Mouse (Mus musculus) left cerebral cortex, postnatal 10 days (tissue): ENCODE measurements around the gene Txlna. TPM values are rescaled to one million over a fixed set of nuclear protein-coding genes. Genes with fewer than 3 reads are reported as not detected.
A peak's percentile ranks its signal among the peaks of the same experiment; 100 is the strongest.

Experiments used
- DNase-seq, 2 experiments: peaks; one replicate each; pipeline ENCODE4 v3.0.0; 2021 to 2022; ENCODE audit warnings: low spot score in 2 of 2, mixed read lengths in 1 of 2; ENCODE audit errors: extremely low spot score in 1 of 2
- intact Hi-C: fragments of 180-260 bp; cut with DNase I; formaldehyde crosslinking; loops from one replicate; pipeline ENCODE4 v1.15.1; 2025
- total RNA-seq, 2 experiments: library from RNA; stranded (reverse); gene quantifications; 2 replicates each; pipeline ENCODE4 v1.2.3; 2021

Txlna gene
- total RNA-seq = 10 to 100 TPM; 33.7 to 39.4 TPM

DNA sequence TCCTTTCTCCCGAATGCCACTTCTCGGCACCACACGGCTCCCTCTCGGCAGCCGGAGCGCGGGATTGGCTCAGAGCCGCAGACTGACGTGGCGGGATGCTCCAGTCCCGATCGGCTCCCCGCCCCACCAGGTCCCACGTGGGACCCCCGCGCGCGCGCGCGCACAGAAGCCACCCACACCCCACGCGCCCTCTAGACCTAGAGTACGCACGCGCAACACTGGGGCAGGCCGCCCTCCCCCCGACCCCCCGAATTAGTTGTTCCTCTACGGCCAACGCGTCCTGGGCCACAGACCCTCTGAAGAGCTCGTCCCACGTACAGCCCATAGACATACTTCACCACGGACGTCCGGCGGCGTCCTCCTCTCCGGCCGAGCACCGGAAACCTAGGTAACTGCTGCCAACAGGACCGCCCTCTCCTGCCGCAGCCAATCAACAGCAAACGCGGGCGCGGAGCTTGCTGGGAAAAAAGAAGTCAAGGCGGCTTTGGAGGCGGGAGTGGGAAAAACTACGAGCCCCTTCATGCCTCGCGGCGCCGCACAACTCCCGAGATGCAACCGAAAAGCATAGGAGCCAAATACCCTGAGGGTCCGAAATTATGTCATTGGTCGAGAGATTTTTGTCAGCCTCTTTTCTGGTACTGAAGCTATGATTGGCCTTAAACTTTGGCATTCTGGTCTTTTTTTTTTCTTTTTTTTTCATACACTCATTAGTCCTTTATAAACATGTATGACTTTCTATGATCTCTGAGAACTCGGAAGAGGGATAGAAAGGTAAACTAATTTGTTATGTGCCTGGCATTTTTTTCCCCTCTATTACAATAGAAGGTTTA is at the start of gene Txlna:
Gene Txlna (minus strand): TSS at position 428 of the 830 bp plus-strand sequence.
- intact Hi-C loops = no loop called here
- DNase-seq = peak; percentile 97 to 98

DNA sequence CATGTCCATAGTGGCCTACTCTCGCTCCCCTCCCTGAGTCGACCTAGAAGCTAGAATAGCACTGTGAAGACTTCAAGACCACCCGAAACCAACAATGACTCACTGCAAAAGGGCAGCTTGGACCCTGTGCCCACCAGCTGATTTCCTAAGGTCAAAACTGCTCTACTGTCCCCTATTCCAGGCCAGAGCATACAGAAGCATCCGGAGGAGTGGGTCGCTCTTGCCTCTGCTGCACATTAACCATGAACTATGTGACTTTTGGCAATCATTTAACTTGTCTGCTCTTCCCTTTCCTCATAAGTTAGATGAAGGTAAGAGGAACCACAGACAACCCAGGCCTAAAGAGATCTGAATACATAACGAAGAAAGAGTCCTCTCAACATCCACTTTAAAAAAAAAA is 43.7 kb upstream of the Txlna start:
- intact Hi-C loops = no loop called here
- DNase-seq = no peak

DNA sequence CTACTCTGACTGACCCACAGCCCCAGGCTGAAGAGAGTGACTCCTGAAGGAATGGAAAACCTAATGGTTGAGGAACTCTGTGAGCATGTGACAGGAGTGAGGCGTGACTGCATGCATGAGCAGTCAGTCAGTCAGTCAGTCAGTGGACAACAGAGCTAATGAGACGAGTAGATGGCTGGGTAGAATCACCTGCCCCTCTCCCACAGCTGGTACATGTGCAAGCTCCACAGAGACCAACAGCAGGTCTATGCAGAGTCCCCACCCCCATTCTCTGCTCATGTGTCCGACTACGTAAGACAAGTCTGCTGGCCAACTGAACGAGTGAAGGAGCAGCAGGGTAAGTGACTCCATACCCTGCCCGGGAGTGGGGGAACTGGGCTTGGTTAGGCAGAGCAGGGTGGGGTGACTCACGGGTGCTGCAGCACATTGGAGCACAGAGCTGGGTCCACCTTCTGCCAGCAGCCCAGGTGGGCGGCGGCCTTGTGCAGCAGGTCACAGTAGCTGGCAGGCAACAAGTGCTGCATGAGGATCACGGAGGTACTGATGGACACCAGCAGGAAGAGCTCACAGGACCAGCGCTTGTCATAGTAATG is 43.1 kb upstream of the Txlna start:
- intact Hi-C loops = no loop called here
- DNase-seq = no peak

DNA sequence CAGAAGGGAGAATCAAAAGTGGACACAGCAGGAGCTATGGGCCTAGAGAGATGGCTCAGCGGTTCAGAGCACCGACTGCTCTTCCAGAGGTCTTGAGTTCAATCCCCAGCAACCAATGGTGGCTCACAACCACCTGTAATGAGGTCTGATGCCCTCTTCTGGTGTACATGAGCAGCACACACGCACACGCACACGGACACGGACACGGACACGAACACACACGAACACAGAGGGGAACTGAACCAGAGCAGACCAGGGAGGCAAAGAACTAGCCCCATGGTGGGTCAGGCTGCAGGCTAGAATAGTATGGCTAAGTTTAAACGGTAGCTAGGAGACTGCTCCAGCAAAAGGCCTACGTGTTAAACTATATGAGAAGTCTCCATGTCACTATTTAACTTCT is 41.0 kb upstream of the Txlna start:
- intact Hi-C loops = no loop called here
- no peak for DNase-seq

DNA sequence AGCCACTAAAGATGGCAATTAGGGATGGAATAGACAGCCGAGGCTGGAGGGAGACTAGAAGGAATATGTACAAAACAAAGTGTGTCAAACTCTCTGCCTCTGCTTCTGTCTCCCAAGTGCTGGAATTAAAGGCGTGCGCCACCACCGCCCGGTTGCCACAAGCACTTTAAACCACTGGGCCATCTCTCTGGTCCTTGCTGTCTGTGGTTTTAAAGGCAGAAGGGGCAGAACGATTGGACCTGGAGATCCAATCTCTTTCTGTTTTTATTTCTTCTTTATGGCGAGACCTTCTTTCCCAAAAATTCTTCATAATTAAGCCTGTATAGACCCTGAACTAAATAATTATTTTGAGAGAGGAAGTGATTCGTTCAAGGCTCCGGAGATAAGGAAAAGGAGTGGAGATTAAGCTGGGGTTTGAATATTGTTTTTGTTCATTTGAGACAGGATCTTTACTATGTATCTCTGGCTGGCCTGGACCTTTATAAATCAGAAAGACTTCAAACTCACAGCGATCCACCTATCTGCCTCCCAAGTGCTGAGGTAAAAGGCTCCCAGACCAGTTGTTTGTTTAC is 32.1 kb upstream of the Txlna start:
- intact Hi-C loops = no loop called here
- no peak for DNase-seq

DNA sequence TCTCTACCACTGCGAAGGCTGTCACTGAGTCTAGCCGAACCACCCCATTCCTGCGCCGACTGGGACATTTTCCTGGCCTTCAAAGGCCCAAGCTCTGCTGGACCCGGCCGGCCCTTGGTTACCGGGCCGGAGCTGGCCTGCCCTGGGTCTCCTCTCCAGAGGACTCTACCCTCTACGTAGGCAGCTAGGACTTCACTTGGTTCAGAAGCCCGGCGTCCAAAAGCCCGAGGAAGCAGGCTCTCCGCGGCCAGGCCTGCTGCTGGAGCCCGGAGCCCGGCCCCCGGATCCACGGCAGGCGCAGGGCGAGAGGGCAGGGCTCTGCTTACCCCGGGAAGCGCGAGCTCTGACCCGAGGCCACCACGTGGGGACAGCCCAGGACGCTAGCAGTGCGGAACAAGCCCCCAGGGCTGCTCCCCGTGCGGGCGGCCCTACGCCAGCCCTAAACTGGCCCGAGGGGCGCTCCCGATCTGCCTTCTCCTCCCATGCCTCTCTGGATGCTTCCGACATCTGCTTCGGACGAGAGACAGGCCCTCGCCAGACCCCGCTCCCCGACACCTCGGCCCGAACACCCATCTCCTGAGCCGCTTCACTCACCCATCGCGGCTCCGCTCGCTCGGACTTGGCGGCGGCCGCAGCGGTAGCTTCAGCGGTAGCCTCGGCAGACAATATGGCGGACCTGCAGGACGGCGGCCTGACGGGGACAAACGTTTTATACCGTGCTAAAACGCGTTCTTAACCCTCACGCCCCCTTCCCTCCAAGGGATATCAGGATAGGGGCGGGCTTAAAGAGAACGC is 31.4 kb upstream of the Txlna start, which contains the start of gene Kpna6:
Gene Kpna6 (minus strand): TSS at position 685 of the 795 bp plus-strand sequence.
- DNase-seq = peak; percentile 90 to 93
- intact Hi-C loops = no loop called here

DNA sequence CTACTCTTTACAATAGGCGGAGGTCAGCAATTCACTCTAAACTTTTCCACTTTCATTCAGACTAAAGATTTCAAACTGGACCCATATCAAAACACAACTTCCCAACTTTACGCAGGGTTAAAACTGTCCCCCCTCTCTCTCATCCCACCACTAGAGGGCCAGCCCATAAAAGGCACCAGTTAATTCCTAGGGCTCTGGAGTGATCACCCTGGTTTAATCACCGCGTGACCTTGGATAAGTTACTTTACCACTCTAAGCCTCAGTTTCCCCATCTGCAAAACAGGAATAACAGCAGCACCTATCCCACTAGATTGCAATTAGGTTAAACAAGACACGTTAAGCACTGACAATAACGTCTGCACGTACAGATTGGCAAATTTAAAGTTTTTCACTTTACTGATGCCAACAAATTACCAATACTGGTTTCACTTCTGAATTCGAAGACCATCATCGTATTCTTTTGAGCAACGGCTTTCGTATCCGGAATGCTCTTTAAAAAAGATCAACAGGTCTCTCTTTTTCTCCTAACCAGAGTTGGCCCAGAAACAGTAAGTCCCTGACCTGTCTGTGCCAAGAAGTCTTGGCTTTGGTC is 30.7 kb upstream of the Txlna start:
- DNase-seq = peak; percentile 27 to 61
- intact Hi-C loops = no loop called here

DNA sequence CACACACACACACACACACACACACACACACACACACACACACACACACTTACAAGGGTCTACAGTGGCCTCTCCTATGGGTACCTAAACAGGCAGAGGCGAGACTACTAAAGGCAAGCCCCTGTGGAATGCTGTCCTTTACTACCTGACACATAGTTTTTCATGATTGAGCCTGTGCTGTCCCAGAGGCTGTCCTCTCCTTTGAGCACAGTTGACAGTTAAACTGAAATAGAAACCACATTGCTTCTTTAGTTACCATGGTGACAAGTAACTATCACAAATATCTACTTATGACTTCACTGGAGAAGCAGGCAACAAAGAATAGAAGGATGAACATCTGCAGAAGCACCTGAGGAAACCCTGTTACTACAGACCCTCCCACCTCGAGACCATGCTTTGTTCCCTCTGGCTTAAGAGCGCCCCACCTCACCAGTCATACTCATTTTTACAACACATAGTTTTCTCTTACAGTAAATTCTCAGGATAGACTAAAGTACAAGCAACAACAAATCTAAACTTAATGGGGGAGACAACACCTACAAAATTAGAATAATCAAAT is 21.5 kb upstream of the Txlna start:
- intact Hi-C loops = no loop called here
- DNase-seq = no peak

DNA sequence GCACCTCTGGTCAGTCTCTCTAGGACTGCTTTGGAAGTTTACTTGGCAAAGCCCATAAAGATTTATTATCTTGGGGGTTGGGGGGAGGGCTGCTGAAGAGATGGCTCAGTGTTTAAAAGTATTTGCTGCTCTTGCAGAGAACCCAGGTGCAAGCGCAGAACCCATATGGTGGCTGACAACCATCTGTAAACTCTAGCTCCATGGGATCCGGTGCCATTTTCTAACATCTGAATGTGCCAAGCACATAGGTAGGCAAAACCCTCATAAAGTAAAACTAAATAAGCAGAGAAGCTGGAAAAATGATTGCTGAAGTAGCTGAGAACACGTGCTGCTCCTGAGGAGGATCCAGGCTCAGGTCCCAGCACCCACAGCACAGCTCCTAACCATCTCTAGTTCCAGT is 20.7 kb upstream of the Txlna start:
- intact Hi-C loops = no loop called here

DNA sequence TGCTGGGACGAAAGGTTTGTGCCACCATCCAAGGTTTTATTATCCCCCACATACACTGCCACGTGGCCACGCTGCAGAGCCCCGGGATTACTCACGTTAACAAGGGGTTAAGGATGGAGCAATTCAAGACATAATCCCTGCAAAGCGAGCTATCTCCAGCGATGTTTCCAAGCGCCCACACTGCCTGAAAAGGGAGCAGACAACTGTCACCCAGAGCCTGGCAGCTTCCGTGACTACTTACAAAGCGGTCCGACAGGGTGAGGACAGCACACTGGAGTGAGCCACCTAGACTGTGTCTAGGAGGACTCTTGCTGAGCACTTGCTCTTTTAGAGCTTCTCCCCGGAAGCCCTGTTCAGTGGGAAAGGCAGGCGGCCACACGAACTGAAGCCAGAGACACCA is 13.9 kb upstream of the Txlna start:
- DNase-seq = no peak
- intact Hi-C loops = no loop called here

More for the DNA sequence above, 20.7 kb upstream of the Txlna start:
- DNase-seq = no peak

DNA sequence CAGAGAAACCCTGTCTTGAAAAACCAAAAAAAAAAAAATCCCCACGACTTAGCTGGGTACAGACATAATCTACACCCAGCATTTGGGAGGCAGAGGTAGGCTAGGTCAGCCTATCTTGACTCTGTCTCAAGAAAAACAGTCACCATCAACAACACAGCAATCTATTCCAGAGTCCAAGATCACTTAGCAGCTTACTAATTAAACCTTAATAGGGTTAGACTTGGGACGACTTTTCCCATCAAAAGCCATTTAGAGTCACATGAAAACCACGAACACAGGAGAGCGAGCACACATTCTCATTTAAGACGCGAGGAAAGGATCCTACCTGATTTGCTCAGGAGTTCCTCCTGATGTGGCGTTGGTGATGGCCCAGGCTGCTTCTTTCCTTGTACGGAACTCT is 9.5 kb upstream of the Txlna start:
- no peak for DNase-seq
- intact Hi-C loops = no loop called here

DNA sequence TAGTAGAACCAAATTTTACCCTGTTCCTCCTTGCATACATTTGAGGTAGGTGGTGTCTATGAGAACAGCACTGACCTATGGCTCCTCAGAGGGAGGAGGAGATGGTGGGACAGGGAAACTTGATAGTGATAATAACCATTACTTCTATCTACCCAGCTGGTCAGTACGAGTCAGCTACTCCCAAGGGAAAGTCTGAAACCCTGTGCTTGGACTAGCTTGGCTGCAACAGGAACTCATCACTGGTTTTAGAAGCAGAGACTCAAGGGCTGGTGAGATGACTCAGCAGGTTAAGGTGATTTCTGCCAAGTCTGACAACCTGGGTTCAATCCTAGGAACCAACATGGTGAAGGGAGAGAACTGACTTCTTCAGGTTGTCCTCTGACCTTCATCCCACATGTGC is 7.8 kb upstream of the Txlna start:
- DNase-seq = no peak
- intact Hi-C loops = no loop called here

DNA sequence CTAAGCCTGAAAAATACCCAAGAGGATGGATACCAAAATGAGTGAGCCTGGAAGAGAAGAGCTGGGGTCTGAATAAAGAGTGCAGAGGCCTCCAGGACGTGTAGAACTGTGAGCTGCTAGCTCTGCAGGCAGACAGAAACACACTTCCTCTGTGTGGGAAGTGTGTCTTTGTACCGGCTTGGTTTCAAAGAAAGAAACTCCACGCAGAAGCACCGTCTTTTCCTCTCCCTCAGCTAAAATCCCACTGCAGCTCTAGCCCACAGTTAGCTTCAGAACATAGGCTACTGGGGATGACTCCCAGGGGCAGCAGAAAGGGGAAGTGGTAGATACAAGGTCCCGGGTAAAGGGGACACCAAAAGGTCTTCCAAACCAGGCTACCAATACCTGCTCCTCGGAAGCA is 4.3 kb upstream of the Txlna start:
- intact Hi-C loops = no loop called here
- no peak for DNase-seq

DNA sequence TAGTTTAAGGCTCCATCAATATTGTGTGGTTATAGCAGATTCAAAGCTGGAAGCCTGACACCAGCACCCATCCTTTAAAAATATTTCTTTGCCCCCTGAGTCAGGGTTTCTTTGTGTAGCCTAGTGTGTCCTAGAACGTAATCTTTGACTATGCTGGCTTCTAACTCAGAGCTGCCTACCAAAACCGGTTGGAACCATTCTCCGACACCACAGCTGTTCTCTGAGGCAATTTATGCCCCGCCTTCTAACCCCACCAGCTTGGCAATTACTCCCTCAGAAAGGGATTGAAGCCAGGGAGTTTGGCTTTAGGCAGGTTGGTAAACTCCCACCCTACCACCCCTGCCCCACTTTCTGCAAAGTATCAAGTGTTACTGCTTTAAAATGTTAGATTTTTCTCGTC is 891 bp upstream of the Txlna start:
- intact Hi-C loops = no loop called here
- no peak for DNase-seq

DNA sequence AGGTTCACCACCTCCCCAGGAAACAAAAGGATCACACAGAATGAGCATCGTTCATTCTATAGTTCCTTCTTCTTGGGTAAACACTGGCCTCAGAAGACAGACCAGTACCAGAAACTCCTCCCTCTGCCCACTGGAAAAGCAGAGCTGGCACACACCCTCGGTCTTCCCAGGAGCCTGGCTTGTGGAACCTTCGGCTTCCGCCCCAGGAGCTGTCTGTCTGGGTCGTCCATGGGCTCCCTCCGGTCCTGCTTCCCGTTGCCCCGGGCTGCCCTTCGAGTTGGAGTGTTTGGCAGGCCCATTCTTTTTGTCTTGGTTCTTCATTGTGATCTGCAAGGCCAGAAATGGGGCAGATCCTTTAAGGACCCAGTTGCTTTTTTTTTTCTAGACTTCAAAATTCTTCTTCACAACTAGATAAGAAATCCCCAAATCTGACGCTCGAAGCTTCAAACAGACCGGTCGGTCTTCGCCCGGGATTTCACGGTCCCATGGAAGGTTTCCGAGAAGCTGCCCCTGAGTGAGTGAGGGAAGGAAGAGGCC is 696 bp downstream of the Txlna start:
- DNase-seq = peak in 1 of 2 experiments; percentile 73

DNA sequence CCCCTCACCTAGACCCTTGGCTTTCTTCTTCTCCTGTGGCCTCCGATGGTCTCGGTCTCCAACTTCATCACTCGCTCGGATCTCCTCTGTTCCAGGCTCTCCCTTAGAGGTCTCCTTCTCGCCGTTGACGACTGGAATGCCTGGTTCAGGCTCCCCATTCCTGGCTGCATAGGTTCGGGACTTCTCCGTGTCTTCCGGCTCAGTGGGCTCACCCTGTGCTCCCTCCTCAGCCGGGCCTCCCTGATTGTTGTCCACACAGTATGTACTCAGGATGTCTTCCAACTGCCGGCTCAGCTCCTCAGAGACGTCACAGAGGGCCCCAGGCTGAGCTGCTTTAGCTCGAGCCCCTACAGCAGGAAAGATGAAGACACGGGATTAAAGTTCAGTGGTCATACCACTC is 1.6 kb downstream of the Txlna start:
- DNase-seq = no peak
- intact Hi-C loops = no loop called here

More for the DNA sequence above, 696 bp downstream of the Txlna start:
- intact Hi-C loops = no loop called here

DNA sequence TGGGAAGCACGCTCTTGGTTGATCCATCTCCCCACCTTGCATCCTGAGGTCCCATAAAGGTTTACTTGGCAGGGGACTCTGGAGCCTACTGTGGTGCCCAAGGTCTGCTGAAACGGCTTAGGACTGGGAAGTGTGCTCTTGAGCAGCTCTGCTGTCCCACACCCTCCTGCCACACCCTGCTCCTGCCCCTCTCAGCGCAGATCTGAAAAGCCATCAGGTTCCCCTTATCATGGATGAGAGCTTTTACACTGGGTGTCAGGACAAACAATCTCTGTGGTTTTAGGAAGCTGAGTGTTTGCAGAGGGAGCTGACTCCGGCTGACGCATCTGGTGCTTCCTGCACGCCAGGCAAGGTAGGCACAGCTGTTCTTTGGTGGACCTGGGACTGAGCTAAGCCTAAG is 7.0 kb downstream of the Txlna start:
- DNase-seq = no peak
- intact Hi-C loops = no loop called here

DNA sequence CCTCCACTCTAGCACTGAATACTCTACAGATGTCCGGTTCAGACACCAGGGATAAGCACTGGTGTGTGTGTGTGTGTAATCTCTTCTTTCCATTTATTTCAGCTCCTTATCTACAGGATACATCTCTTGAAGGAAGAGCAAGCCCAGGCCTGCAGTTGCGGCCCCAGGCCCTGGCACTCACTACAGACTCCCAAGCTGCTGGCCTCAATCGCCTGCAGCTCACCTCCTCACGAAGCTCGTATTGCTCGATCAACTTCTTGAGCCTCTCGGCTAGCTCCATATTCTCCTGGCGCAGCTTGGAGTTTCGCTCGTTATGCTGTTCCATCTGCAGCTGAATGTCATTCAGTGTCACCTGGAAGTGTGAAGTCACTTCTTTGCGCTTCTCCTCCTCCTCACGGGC is 9.0 kb downstream of the Txlna start:
- no peak for DNase-seq
- intact Hi-C loops = no loop called here

DNA sequence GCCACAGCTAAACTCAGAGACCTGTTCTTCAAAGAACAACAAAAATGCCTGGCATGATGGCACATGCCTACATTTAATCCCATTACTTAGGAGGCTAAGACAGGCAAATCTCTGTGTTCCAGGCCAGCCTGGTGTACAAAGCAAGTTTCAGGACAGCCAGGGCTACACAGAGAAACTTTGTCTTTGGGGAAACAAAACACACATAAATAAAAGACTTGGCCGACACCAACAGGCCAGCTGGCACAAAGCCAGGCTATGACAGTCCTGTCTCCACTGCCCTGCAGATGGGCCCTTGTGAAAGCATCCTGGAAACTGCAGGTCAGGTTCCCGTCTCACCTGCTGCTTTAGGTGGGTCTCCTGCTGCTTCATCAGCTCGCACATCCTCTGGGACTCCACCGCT is 9.9 kb downstream of the Txlna start:
- intact Hi-C loops = no loop called here
- no peak for DNase-seq
